Mouse (Mus musculus): ENCODE measurements at regions not wholly inside any gene's neighbourhood (a gene's known extent, or its start where the extent isn't known, plus 50 kb on each side); places are given as distances from the start of the nearest gene placed in this dataset.
"Not testable (repeated sequence)": the region's sequence is repeated elsewhere in the genome, so short reads cannot be mapped to it uniquely, and the experiment has no call there.

- H3K36me3 ChIP-seq (replicated peaks in 1 of 2; ENCODE audit: control insufficient read depth in 1 of 2, insufficient read depth in 1 of 2, low read length in 1 of 2) = not testable (repeated sequence)
Measured at GRCm38 (mm10) chrX:105655591-105655990, 108.5 kb upstream of the Fgf16 start.

DNA sequence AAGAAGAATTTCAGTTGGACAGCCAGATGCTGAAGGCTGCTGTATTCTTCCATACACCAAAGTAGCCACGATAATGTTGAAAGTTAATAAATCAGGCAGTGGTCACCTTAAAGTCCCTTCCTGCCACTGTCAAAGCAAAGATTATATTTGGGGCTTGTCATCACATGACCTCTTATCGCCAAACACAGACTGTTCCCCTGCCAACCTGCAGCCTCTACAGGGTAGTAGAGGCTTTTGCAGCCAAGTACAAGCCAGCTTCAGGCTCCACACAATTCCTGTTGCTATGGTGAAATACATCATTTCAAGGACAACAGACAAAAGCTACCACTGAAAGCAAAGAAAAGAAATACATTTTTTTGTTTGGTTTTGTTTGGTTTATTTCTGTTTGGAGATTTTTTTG is 93.5 kb upstream of the Fgf16 start:
- Histone ChIP-seq H3K4me3 (replicated peaks in 1 of 3; ENCODE audit: low read depth in 2 of 3, low read length in 2 of 3, poor library complexity in 1 of 3) (no peak overlapping the region), H3K79me2 (replicated peaks; ENCODE audit: control insufficient read depth, extremely low read depth, insufficient read depth, poor library complexity, severe bottlenecking) (no peaks in the 10 kb centered on the region), H3K9me3 (replicated peaks; ENCODE audit: low read length) (no peaks in the 10 kb centered on the region), H3K27ac (ENCODE audit: insufficient read depth, low read depth) (no peak overlapping the region), H3K4me1 (ENCODE audit: control insufficient read depth in 1 of 2, insufficient read depth in 2 of 2) (no peaks in the 10 kb centered on the region), H3K4me2 (ENCODE audit: insufficient read depth, low read depth, poor library complexity, severe bottlenecking) (no peak overlapping the region), H3K9ac (ENCODE audit: insufficient read depth, low read depth) (no peak overlapping the region), H3K27me3 (replicated peaks) (no peaks in the 10 kb centered on the region), H3K36me3 (replicated peaks in 1 of 2; ENCODE audit: control insufficient read depth in 1 of 2, insufficient read depth in 1 of 2, low read length in 1 of 2) (no peaks in the 10 kb centered on the region)
- TF ChIP-seq ZKSCAN1 (IDR thresholded peaks at IDR 0.05; ENCODE audit: borderline replicate concordance, low read depth, low read length) (no peak), POLR2A (IDR thresholded peaks at IDR 0.05; ENCODE audit: low read depth, low read length) (no peak), NRF1 (IDR thresholded peaks at IDR 0.05; ENCODE audit: low read depth, low read length) (no peak), SMC3 (IDR thresholded peaks at IDR 0.05; ENCODE audit: low read depth, low read length) (no peak), EP300 (IDR thresholded peaks at IDR 0.05; ENCODE audit: low read length) (no peak), USF2 (conservative IDR thresholded peaks at IDR 0.05; ENCODE audit: low read depth, low read length) (no peak), CHD1 (IDR thresholded peaks at IDR 0.05; ENCODE audit: low read depth, low read length) (no peak), MAZ (IDR thresholded peaks at IDR 0.05; ENCODE audit: low read depth, low read length) (no peak), ZC3H11A (IDR thresholded peaks at IDR 0.05; ENCODE audit: low read depth, low read length) (no peak), MAFK (IDR thresholded peaks at IDR 0.05; ENCODE audit: insufficient replicate concordance, low read length) (no peak), ETS1 (conservative IDR thresholded peaks at IDR 0.05; ENCODE audit: low read depth, low read length) (no peak), USF1 (IDR thresholded peaks at IDR 0.05; ENCODE audit: low read depth, low read length) (no peak)
- dilution Hi-C loops (cut with MboI; ENCODE audit: extremely low pct_ligation_motif_present, extremely low pct_unique_long_range_greater_than_20kb, low sequenced_read_pairs) (no loop called here), in situ Hi-C loops (cut with MboI; ENCODE audit: low pct_ligation_motif_present, low pct_unique_long_range_greater_than_20kb, low sequenced_read_pairs) (no loop called here)
- no peak for DNase-seq (ENCODE audit: extremely low read depth)

More at GRCm38 (mm10) chrX:105655591-105655990, 108.5 kb upstream of the Fgf16 start:
- DNase-seq (ENCODE audit: extremely low read depth); dilution Hi-C loops (cut with MboI; ENCODE audit: extremely low pct_ligation_motif_present, extremely low pct_unique_long_range_greater_than_20kb, low sequenced_read_pairs); H3K4me2 ChIP-seq (ENCODE audit: insufficient read depth, low read depth, poor library complexity, severe bottlenecking); in situ Hi-C loops (cut with MboI; ENCODE audit: low pct_ligation_motif_present, low pct_unique_long_range_greater_than_20kb, low sequenced_read_pairs); H3K4me1 ChIP-seq (ENCODE audit: control insufficient read depth in 1 of 2, insufficient read depth in 2 of 2); H3K9ac ChIP-seq (ENCODE audit: insufficient read depth, low read depth); H3K79me2 ChIP-seq (replicated peaks; ENCODE audit: control insufficient read depth, extremely low read depth, insufficient read depth, poor library complexity, severe bottlenecking); H3K9me3 ChIP-seq (replicated peaks; ENCODE audit: low read length); H3K4me3 ChIP-seq (replicated peaks in 1 of 3; ENCODE audit: low read depth in 2 of 3, low read length in 2 of 3, poor library complexity in 1 of 3); H3K27me3 ChIP-seq (replicated peaks); H3K27ac ChIP-seq (ENCODE audit: insufficient read depth, low read depth): not testable (repeated sequence)

DNA sequence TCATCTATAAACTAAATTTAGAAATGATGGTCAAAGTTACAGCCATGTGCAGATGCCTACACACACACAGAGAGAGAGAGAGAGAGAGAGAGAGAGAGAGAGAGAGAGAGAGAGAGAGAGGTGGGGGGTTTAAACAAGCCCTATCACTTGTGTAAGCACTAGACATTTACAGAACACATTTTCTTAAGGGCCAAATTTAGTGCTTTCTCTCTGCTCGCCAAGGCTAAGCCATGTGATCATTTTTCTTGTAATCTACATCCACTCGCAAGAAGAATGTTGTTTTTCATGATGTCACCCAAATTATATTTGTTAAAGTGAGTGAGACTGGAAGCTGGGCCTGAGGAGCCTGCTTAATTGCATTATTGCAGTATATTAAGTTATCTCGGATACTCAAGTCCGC is 92.8 kb upstream of the Fgf16 start:
- DNase-seq (ENCODE audit: extremely low read depth) = no peak
- H3K9me3 ChIP-seq (replicated peaks; ENCODE audit: low read length) = no peaks in the 10 kb centered on the region
- H3K36me3 ChIP-seq (replicated peaks in 1 of 2; ENCODE audit: control insufficient read depth in 1 of 2, insufficient read depth in 1 of 2, low read length in 1 of 2) = no peaks in the 10 kb centered on the region
- no peaks in the 10 kb centered on the region for H3K27me3 ChIP-seq (replicated peaks)
- in situ Hi-C loops (cut with MboI; ENCODE audit: low pct_ligation_motif_present, low pct_unique_long_range_greater_than_20kb, low sequenced_read_pairs) (no loop called here), dilution Hi-C loops (cut with MboI; ENCODE audit: extremely low pct_ligation_motif_present, extremely low pct_unique_long_range_greater_than_20kb, low sequenced_read_pairs) (no loop called here)
- H3K4me3 ChIP-seq (replicated peaks in 1 of 3; ENCODE audit: low read depth in 2 of 3, low read length in 2 of 3, poor library complexity in 1 of 3) = no peak overlapping the region
- H3K9ac ChIP-seq (ENCODE audit: insufficient read depth, low read depth) = no peak overlapping the region
- H3K79me2 ChIP-seq (replicated peaks; ENCODE audit: control insufficient read depth, extremely low read depth, insufficient read depth, poor library complexity, severe bottlenecking) = no peaks in the 10 kb centered on the region
- H3K4me1 ChIP-seq (ENCODE audit: control insufficient read depth in 1 of 2, insufficient read depth in 2 of 2) = no peaks in the 10 kb centered on the region
- TF ChIP-seq IRF4 (IDR thresholded peaks at IDR 0.05; ENCODE audit: low read depth, low read length) = no peak
- no peak for TF ChIP-seq ZMIZ1 (IDR thresholded peaks at IDR 0.05; ENCODE audit: low read depth, low read length)
- TF ChIP-seq CTCF (conservative IDR thresholded peaks at IDR 0.05 in 1 of 2, IDR thresholded peaks at IDR 0.05 in 1 of 2; ENCODE audit: low read depth in 2 of 2, low read length in 2 of 2) = no peak
- no peak for TF ChIP-seq BHLHE40 (IDR thresholded peaks at IDR 0.05; ENCODE audit: low read depth, low read length)
- TF ChIP-seq HCFC1 (IDR thresholded peaks at IDR 0.05; ENCODE audit: low read depth, low read length) = no peak
- TF ChIP-seq NELFE (IDR thresholded peaks at IDR 0.05; ENCODE audit: low read depth, low read length) = no peak
- TF ChIP-seq ZC3H11A (IDR thresholded peaks at IDR 0.05; ENCODE audit: low read depth, low read length) = no peak
- TF ChIP-seq JUN (IDR thresholded peaks at IDR 0.05; ENCODE audit: insufficient read depth, low read depth, low read length) = no peak
- no peak for TF ChIP-seq MAX (IDR thresholded peaks at IDR 0.05; ENCODE audit: low read length)
- H3K27ac ChIP-seq (ENCODE audit: insufficient read depth, low read depth) = no peak overlapping the region
- no peak overlapping the region for H3K4me2 ChIP-seq (ENCODE audit: insufficient read depth, low read depth, poor library complexity, severe bottlenecking)
